Mouse (Mus musculus) spleen, adult 2 months (tissue): ENCODE data around the gene Ankrd44.

Experiments used
- CTCF ChIP-seq: fragments of 200-500 bp; IDR thresholded peaks from 2 replicates; pipeline ENCODE4 v1.5.1; 2011; ENCODE audit warnings: mild to moderate bottlenecking, inconsistent platforms; ENCODE audit not compliant: insufficient read depth, insufficient read length, insufficient replicate concordance; ENCODE audit errors: extremely low read depth
- POLR2A ChIP-seq: fragments of 200-500 bp; IDR thresholded peaks from 2 replicates; pipeline ENCODE4 v1.6.1; 2011; ENCODE audit warnings: low read depth, low read length, inconsistent platforms

GRCm38 (mm10) chr1:54842765-54843461 is 83.3 kb downstream of the Ankrd44 start:
- no peak for TF ChIP-seq POLR2A
- no peak for TF ChIP-seq CTCF
